Mouse (Mus musculus): Measurements from ENCODE around the gene Mindy4. TPM values are rescaled to one million over a fixed set of nuclear protein-coding genes. Genes with fewer than 3 reads are reported as not detected.

Mindy4 gene
- polyA plus RNA-seq, 2 experiments from 2014 or later: 0.19 TPM; not detected in 1

GRCm38 (mm10) chr6:55313893-55314292 is 110.7 kb downstream of the Mindy4 start:
- ATAC-seq: no peak

GRCm38 (mm10) chr6:55314628-55315027 is 111.4 kb downstream of the Mindy4 start:
- no peak for ATAC-seq

- ATAC-seq: no peak
Measured at GRCm38 (mm10) chr6:55318597-55318996, 115.4 kb downstream of the Mindy4 start.

- ATAC-seq: no peak
Measured at GRCm38 (mm10) chr6:55319585-55320551, 116.7 kb downstream of the Mindy4 start.

- ATAC-seq: no peak
Measured at GRCm38 (mm10) chr6:55320894-55321293, 117.7 kb downstream of the Mindy4 start.

GRCm38 (mm10) chr6:55321518-55321917 is 118.3 kb downstream of the Mindy4 start:
- no peak for ATAC-seq

GRCm38 (mm10) chr6:55322980-55323379 is 119.8 kb downstream of the Mindy4 start:
- ATAC-seq: no peak

- ATAC-seq: no peak
Measured at GRCm38 (mm10) chr6:55323908-55324634, 120.9 kb downstream of the Mindy4 start.

GRCm38 (mm10) chr6:55324785-55325184 is 121.6 kb downstream of the Mindy4 start:
- no peak for ATAC-seq

- no peak for ATAC-seq
Measured at GRCm38 (mm10) chr6:55326299-55326698, 123.1 kb downstream of the Mindy4 start.

- ATAC-seq: no peak
Measured at GRCm38 (mm10) chr6:55327326-55327725, 124.1 kb downstream of the Mindy4 start.

- no peak for ATAC-seq
Measured at GRCm38 (mm10) chr6:55328179-55328578, 125.0 kb downstream of the Mindy4 start.

GRCm38 (mm10) chr6:55331315-55331714 is 128.1 kb downstream of the Mindy4 start:
- ATAC-seq: no peak

GRCm38 (mm10) chr6:55332100-55332772 is 129.1 kb downstream of the Mindy4 start:
- ATAC-seq: no peak

GRCm38 (mm10) chr6:55332773-55333109 is 129.6 kb downstream of the Mindy4 start:
- no peak for ATAC-seq

- ATAC-seq: no peak
Measured at GRCm38 (mm10) chr6:55335989-55336514, 132.9 kb downstream of the Mindy4 start, which contains the start of gene Aqp1. Aqp1 (plus strand) TSS chr6:55336432.

GRCm38 (mm10) chr6:55337242-55337641 is 134.1 kb downstream of the Mindy4 start:
- no peak for ATAC-seq

GRCm38 (mm10) chr6:55338077-55338476 is 134.9 kb downstream of the Mindy4 start:
- ATAC-seq: no peak

GRCm38 (mm10) chr6:55338934-55339825 is 136.0 kb downstream of the Mindy4 start:
- ATAC-seq: no peak

- no peak for ATAC-seq
Measured at GRCm38 (mm10) chr6:55341688-55342087, 138.5 kb downstream of the Mindy4 start.

- ATAC-seq: no peak
Measured at GRCm38 (mm10) chr6:55342328-55342727, 139.1 kb downstream of the Mindy4 start.

GRCm38 (mm10) chr6:55343446-55343845 is 140.3 kb downstream of the Mindy4 start:
- no peak for ATAC-seq

All from activated CD4-positive, CD25-positive, alpha-beta regulatory T cell, adult 4 months (primary cell).